Mouse (Mus musculus) kidney, postnatal 36 days (tissue): ENCODE measurements around the gene Tasp1.
"Not testable (repeated sequence)": the region's sequence is repeated elsewhere in the genome, so short reads cannot be mapped to it uniquely, and the experiment has no call there.

Source experiments
- DNase-seq, 2 experiments: peaks; one replicate each; pipeline ENCODE4 v3.0.0; 2021 to 2022; ENCODE audit warnings: mixed read lengths in 2 of 2

Tasp1 gene

GRCm38 (mm10) chr2:140066353-140067314 is at the start of gene Tasp1:
Tasp1 (minus strand) TSS chr2:140066805.
- DNase-seq = peak; percentile 94 to 96

- DNase-seq = no peak
These were observed 47.2 kb upstream of the Tasp1 start for GRCm38 (mm10) chr2:140113851-140114250.

GRCm38 (mm10) chr2:140108945-140109344 is 42.3 kb upstream of the Tasp1 start:
- DNase-seq = no peak

- no peak for DNase-seq
These were observed 41.0 kb upstream of the Tasp1 start for GRCm38 (mm10) chr2:140107641-140108040.

- no peak for DNase-seq
These were observed 38.3 kb upstream of the Tasp1 start for GRCm38 (mm10) chr2:140104951-140105350.

GRCm38 (mm10) chr2:140100551-140101474 is 34.2 kb upstream of the Tasp1 start:
- no peak for DNase-seq

- no peak for DNase-seq
These were observed 33.4 kb upstream of the Tasp1 start for GRCm38 (mm10) chr2:140099971-140100370.

GRCm38 (mm10) chr2:140097131-140097591 is 30.6 kb upstream of the Tasp1 start:
- DNase-seq = no peak

- DNase-seq = no peak
These were observed 29.4 kb upstream of the Tasp1 start for GRCm38 (mm10) chr2:140096034-140096433.

GRCm38 (mm10) chr2:140093433-140093832 is 26.8 kb upstream of the Tasp1 start:
- DNase-seq = no peak

- no peak for DNase-seq
These were observed 17.6 kb upstream of the Tasp1 start for GRCm38 (mm10) chr2:140084245-140084644.

- DNase-seq = no peak
These were observed 14.4 kb upstream of the Tasp1 start for GRCm38 (mm10) chr2:140080747-140081577.

GRCm38 (mm10) chr2:140079284-140079683 is 12.7 kb upstream of the Tasp1 start:
- DNase-seq = not testable (repeated sequence)

- DNase-seq = peak; percentile 70 to 78
These were observed 12.1 kb upstream of the Tasp1 start for GRCm38 (mm10) chr2:140078600-140079280.

- DNase-seq = no peak
These were observed 10.9 kb upstream of the Tasp1 start for GRCm38 (mm10) chr2:140077476-140077875.

- DNase-seq = no peak
These were observed 8.5 kb upstream of the Tasp1 start for GRCm38 (mm10) chr2:140075150-140075549.

GRCm38 (mm10) chr2:140067516-140067915 is 911 bp upstream of the Tasp1 start:
- DNase-seq = peak; percentile 38 to 58

- peak in 1 of 2 experiments; percentile 11 for DNase-seq
These were observed 929 bp downstream of the Tasp1 start for GRCm38 (mm10) chr2:140065676-140066075.

- no peak for DNase-seq
These were observed 5.1 kb downstream of the Tasp1 start for GRCm38 (mm10) chr2:140061481-140061880.

GRCm38 (mm10) chr2:140060092-140060867 is 6.3 kb downstream of the Tasp1 start:
- DNase-seq = no peak

GRCm38 (mm10) chr2:140058125-140058524 is 8.5 kb downstream of the Tasp1 start:
- no peak for DNase-seq
